Mouse (Mus musculus) retina, embryonic 14.5 days (tissue): ENCODE results near the gene Tmem63c.

Source experiments
- DNase-seq: peaks from one replicate; pipeline ENCODE4 v3.0.0-alpha.2; 2015; ENCODE audit warnings: low spot score

Gene Tmem63c

DNA sequence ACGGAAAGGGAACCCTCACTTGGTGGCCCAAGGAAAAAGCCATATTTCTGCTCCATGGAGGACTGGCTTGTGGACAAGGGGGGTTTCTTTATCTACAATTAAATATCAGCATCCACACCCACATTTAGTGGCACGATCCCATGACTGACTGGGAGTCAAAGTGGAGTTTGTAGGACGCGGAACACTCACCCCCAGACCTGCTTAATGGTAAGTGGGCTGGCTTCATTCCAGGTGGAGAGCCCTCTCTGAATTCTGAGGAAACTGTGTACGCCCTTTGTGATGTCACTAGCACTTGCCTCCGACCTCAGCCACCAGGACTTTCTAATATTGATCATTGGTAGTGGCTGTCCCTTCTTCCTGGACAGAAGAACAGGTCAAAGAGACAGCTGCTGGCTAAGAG, at the start of gene Tmem63c:
Gene Tmem63c, plus strand, starts transcription at position 301 of the 400 bp plus-strand sequence.
- DNase-seq = no peak

DNA sequence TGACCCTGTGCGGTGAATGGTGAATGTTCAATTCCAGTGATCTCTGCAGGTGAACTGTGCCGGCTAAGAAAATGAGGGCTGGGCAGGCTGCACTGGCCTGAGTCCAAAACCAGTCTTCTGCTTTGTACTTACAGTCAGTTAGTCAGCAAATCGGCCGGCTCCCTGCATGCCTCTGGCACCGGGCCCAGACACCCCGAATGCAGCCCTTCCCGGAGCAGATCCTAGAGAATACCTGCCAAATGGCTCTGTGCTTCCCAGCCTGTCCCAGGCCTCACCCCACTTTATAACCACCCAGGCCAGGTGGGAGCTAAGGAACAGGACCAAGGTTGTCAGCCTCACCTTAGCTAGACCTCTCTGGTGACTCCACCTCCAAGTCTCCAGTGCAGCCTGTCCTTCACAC, 47.9 kb upstream of the Tmem63c start:
- DNase-seq = no peak

DNA sequence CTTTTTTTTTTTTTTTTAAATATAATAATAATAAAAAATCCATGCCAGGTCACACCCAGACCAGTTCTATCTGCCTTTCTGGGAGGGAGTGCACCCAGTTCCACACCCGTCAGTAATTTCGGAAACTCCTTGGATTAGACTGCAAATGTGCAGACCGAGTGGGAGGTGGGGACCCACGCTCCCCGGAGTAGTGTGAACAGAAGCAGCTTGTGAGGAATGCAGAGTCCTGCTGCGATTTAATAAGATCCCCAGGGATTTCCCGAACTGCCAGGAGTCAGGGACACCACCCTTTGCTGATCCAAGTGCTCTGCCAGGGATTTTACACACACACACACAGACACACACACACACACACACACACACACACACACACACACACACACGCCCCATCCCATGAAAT, 47.4 kb upstream of the Tmem63c start:
- no peak for DNase-seq

DNA sequence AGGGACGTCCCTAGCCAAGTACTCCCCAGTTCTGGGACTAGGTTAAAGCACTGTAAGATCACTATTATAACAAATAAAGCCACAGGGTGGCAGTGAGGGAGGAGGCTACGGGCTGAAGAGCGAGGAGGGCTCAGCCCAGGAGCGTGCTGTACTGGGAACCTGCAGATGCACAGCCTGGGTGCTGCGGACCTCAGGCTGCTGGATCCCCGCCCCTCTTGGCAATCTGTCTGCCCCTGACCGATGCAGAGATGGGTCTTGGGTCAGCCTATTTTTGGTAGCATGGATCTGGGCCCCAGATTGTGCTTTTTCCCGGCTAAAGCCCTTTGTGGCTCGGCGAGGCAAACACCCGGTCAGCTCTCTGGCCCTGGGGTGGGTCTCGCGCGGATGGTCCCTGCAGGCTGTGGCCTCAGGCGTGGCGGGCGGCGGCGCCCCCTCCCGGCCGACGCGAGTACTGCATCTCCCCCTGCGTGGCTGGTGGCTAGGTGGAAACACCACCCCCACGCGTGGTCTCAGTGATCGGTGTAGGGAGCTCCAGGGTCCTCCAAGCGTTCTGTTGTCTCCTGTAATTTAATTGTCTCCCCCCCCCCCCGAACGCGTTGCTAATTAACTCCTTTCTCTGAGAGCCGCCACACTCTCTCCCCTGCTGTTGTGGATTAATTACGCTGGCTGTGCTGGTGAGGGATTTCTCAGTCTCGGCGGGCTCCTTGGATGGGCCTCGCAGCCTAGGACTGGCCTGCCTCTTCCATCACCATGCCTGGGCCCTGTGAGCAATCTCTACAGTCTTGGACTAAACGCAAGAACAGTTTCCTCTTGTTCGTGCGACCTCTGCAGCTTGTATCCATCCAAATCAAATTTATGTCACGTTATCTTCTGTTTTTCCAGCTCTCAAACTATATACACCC, 46.5 kb upstream of the Tmem63c start:
- DNase-seq = peak; percentile 89

DNA sequence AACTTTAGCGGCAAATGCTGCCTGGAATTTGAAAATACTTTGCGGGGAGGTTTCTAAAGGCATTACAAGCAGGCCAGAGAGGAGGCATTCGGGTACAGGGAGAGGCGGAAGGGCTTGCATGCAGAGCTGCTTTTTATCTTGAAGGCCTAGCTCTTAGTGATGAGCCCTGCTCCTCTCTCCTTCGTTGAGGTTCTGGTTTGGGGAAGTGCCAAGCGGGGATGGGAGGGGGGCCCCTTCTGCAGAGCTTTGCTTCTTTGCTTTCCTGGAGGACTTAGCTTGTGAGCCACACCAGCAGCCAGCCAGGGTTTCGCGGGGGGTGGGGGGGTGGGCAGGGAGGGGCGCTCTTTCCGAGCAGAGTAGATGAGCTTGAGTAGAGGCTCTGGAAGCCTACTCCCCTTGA, 45.4 kb upstream of the Tmem63c start:
- DNase-seq = no peak

DNA sequence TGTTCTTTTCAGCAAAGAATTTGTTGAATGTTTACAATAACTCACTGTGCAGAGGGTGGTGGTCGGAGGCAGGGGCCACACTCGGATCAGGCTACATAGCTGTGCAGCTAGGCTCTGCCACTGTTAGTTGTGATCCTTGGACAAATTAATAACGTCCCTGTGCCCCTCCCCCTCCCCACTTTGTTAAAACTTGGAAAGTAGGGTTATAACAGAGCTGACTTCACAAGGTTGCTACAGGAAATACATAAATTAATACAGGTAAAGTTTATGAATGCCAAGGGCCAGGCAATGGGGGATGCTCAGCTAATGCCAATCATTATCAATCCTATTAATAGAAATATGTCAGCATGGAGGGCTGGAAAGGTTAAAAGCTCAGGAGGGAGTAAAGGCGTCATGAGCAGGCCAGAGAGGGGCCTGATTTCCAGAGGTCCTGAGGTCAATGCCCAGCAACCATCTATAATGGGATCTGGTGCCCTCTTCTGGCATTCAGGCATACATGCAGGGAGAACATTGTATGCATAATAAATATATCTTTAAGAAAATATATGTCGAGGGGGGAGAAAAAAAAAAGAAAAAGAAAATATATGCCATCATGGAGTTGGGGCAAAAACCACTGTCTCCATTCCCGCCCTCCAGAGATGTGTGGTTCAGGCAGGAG, 44.5 kb upstream of the Tmem63c start:
- DNase-seq = no peak

DNA sequence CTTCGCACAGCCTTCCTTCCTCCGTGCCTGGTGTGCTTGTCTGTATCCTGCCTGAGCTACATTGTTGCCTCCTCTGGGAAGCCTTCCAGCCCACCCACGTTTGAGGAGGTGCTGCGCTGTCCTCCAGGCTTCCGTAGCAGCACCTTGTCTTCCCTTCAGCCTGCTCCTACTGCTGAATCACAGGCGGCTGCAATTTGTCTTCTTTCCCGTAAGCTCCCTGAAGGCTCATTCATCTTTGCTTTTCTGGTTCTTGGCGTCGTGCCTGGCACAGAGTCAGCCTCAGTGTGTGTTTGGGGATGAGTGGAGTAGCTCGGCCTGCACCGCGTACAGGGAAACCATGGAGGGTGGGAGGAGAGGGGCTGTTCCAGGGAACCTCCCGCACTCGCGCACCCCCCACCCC, 43.3 kb upstream of the Tmem63c start:
- no peak for DNase-seq

DNA sequence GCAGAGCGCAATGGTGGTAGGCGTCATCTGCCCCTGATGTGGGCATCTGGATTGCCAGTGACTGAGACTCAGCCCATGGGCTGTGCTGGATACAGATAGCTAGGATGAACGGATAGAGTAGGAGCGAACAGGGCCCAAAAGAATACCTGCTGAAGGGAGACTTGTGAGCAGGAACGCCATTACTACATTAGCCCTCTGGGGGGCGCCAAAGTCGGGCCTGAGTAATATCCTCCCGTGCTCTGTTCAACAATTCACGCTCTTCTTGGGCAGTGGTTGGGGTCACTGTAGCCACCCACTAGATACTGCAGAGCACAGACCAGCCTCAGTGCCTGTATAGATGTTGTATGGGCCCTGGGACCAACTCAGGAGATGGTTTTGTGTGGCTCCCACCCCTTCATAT, 40.0 kb upstream of the Tmem63c start:
- DNase-seq = peak; percentile 56

DNA sequence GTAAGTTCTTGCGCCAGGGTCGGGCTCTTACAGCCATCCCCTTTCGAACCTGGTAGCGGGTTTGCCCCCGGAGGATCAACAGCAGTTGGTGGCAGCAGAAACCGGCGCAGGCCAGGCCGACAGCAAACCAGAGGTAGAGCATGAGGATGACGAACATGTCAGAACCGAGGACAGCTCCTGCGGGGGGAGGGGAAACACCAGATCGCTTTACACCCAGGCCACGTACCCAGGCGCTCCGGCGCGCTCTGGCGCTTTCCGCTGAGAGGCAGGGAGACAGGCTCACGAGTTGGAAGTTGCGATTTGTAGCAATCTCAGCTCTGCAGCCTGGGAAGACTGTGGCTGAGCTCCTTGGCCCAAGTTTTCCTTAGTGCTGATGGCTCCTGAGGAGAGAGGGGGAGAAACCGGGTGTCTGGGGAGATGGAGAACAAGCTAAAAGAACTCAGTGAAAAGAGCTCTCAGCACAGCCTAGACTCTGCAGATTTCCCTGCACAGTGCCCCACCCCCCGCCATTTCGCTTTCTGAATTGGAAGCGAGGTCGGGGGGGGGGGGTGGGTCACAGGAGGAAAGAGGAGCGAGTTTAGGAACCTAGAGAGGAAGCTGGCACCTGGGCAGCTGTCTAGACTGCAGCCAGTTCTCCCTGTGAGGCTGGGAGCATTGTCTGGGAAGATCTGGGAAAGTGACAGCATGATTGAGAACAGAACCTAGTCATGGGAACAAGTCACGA, 37.5 kb upstream of the Tmem63c start:
- DNase-seq = peak; percentile 74

DNA sequence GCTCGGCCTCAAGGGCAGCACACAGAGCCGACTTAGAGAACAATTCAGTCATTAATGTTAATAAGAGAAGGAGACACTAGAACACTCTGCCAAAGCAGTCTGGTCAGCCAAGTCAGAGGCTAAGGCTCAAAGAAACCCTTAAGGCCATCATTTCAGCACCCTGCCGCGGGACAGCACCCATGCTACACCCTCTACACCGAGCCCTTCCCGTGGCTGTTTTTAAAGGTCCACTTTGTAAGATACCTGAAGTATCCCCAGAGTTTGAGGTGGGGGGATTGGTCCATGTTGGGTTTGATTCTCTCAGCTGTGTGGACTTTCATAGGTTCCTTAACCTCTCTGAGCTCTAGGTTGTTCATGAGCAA, 37.0 kb upstream of the Tmem63c start:
- peak; percentile 67 for DNase-seq

DNA sequence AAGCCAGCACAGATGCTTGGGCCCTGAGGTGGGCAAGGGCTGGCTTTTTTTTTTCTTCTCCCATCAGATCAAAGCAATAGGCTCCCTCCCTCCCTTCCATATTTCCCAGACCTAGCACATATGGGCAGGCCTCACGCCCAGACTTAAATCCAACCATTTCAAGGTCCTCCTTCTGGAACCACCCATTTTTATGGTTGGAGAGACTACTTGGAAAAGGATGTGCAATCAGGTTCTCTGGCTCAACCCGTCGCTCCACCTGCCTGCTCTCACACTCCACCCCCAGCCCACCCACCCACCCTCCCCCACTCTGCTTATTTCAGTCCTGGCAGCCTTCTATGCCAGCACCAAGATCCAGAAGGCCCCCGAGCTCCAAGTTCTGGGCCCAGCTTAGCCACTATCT, 34.6 kb upstream of the Tmem63c start:
- DNase-seq = no peak

DNA sequence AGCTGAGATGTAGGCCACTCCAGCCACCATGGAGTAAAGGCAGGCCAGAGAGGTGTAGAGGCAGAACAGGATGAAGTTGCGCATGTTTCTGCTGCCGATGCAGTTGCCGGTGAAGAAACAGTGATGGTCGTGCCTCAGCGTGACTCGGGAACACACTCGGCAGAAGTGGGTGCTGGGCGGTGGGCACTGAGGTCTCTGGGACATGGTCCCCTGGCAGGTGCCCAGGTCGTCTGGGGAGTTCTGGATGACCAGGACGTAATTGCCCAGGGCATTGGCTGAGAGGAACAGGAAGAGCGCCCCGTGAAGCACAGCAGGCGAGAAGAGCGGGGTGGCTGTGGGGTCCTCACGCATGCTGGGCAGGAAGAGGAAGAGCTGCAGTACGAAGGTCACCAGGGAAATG, 32.9 kb upstream of the Tmem63c start:
- no peak for DNase-seq

DNA sequence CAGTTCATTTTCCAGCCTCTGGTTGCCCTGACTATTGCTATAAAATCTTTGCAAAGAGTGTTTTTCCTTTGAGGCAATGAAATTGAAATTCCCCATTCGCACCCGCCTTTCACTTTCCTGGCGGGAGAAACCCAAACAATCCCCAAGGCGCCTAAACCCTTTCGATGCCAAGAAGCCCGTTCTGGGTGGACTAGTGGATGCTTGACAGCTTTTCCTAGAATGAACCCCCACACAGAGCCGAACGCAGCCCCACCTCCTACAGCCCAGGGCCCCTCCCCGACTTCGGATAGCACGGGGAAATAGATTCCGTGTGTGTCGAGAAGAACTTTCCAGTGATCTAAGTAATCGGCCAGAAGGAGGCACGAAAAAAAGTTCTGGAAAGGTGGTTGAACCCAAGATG, 31.8 kb upstream of the Tmem63c start:
- no peak for DNase-seq

DNA sequence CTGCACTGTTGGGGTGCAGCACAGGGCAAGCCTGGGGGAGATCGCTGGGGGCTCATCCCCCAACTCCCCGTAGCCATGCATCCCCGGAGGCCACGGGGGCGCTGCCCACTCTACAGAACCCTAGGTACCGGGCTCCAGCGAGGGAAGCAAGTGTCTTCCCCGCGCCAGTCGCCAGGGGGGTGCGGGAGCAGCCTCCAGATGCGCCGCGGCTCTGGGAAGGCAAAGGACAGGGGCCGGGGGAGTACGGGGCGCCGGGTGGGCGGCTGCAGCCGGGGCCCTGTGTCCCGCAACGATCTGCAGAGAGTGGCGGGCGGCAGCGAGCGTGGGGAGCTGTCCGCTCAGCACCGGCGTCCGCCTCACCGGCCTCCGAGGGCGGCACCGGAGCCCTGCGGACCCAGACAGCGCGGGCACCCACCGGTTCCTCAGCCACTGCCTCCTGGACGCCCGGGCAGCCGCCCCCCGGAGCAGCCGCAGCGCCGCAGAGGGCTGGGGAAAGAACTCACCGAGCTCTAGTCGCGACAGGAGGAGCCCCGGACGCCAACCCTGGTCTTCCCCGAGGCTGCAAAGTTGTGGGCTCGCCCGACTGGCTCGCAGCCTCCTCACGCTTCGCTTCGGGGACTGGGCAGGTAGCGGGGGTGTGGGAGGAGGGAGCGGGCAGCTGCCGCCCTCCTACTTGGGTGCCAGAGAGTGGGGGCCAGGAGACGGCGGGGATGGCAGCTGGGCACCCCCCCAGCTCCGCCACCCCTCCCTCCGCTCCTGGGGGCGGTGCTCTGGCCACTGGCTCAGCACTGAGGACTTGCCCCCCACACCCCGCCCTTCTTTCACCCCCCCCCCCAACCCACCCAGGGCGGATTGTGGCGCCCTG, 31.0 kb upstream of the Tmem63c start, which contains the start of gene Zdhhc22:
Gene Zdhhc22, minus strand, starts transcription at position 541 of the 865 bp plus-strand sequence.
- DNase-seq = peak; percentile 79

DNA sequence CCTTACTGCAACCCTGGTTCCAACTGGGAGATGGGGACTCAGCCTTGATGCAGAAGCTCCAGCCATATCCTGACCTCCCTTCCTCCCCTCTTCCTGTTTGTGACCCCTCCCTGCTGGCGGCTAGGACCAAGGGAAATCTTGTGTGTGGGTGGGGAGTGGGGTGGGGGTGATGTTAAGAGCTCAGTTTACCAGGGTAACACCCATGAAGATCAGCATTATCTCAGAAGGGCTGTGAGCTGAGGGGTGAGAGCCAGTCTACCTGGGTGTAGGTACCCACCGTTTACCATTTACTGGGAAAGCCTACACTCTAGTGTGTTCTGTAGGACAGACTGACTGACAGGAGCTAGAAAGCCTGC, 30.4 kb upstream of the Tmem63c start:
- no peak for DNase-seq

DNA sequence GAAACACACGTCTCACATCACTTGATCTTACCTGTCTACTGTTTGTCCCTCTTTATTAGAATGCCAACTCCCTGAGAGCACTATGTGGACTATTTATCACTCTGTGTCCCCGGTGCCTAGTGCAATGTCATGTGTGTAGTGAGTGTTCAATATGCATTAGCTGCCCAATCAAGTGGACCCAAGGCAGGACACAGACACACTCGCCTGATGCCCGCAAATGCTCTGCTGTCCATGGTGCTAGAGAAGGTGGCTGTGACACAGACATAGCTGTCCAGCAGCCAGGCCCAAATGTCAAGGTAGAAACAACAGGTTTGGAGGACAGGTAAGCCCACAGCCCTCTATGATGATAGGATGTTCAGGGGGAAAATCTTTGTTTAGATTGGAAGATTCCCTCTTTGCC, 27.0 kb upstream of the Tmem63c start:
- no peak for DNase-seq

DNA sequence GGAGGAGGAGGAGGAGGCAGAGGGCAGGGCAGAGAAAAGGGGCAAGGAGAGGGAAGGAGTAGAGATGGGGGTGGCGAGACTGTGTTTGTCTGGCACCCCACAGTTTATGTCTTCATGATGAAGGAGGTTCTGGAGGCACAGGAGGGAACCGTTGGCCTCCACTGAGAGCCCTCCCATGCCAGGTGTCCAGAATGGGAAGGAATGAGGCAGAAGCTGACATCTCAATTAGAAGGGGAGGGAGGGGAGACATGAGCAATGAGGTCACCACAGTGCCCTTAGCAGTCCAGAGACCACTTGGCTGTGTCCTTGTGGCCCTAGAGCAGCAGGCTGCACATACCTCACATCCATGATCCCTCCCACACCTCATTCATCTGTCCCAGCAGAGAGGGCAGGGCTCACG, 26.4 kb upstream of the Tmem63c start:
- no peak for DNase-seq

DNA sequence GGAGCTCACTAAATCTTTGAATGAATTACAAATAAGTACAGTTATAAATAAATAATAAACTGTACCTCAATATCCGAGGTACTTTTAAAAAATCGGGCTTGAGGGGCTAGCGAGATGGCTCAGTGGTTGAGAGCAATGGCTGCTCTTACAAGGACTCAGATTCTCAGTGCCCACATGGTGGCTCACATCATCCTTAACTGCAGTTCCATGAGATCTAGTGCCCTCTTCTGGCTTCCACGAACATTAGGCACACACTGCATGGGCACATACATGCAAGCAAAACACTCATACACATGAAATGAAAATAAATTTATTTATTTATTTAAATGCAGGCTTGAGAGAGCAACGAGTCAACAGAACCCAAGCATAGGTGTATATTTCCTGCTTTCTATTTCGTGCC, 25.2 kb upstream of the Tmem63c start:
- no peak for DNase-seq

DNA sequence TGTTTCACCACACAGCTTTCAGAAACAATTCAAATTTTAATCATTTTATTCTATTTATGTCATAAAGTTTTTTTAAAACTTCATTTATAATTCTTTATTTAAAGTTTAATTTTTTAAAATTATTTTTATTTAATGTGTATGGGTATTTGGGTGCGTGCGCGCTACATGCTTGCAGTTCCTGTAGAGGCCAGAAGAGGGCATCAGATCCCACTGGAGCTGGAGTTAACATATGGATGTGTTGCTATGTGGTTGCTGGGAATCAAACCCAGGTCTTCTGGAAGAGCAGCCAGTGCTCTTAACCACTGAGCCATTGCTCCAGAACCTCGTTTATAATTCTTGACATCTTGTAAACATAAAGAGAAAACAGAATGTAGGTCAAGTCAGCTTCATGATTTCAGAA, 22.4 kb upstream of the Tmem63c start:
- DNase-seq = no peak

DNA sequence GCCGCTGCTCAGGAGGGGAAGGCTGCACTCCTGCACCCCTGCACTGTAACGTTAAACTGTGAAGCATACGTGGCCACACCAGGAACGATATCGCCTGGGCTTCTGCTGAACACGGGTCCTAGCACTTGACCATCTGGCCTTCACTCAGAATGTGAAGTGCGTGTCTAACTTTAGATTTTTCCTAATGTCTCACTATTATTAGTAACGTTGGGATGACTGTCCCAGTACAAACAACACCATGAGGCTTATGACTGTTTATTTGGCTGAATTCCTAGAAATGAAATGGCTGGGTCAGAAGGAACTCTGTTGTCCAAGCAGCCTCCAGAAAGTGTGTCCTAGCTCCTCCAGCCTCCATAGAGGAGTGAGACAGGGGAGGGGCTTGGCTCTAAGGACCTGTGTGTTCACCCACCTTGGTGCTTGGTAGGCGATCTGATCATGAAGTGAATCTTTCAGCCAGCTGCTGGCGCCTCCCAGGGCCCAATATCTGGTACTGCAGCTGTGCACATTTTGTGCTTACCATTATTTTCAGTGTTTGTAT, 21.8 kb upstream of the Tmem63c start:
- no peak for DNase-seq

DNA sequence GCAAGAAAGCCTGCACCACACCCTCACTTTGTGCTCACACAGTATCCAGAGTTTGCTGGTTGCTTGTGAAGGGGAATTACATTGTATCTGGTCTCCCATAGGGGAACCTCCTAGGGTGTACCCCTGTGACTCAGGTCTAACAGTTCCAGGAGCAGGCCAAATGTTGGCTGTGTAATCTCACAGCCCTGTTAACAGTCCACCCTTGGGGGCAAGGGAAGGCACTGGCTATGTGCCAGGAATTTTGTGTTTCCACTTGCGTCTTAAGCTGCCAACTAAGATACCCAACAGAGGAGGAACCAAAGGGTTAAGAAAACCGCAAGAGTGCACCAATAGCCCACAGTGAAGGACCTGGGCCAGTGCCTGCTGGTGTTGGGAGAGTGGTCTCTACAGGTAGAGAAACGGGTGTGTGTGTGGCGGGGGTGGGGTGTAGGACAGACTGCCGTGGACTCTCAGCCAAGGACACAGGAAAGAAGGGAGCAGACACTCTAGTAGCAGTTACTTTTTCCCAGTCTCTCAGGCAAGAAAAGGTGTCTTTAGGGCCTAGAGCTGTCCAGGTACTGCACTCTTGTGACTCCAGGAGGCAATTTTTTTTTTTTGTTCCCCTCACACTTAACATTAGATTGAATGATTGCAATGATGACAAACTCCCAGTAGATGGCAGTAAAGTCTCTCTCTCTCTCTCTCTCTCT, 20.8 kb upstream of the Tmem63c start:
- DNase-seq = peak; percentile 86
